Mouse (Mus musculus) CH12.LX (cell line): ENCODE measurements at regions not wholly inside any gene's neighbourhood (a gene's known extent, or its start where the extent isn't known, plus 50 kb on each side); places are given as distances from the start of the nearest gene placed in this dataset.

Source experiments
- DNase-seq: peaks from one replicate; pipeline ENCODE4 v3.0.0-alpha.2; 2013; ENCODE audit errors: extremely low read depth
- H3K27ac ChIP-seq: 2 replicates; pipeline ENCODE4 v1.5.1; 2012; ENCODE audit warnings: low read depth, mild to moderate bottlenecking, control low read depth, moderate library complexity; ENCODE audit not compliant: insufficient read depth
- H3K27me3 ChIP-seq: replicated peaks from 2 replicates; pipeline ENCODE3; 2012; ENCODE audit warnings: inconsistent platforms
- H3K36me3 ChIP-seq, 2 experiments: replicated peaks in 1 of 2; 2 replicates each; pipeline versions ENCODE3 to v1.6.1; 2012; ENCODE audit warnings: inconsistent platforms in 1 of 2, low read length in 1 of 2, mild to moderate bottlenecking in 1 of 2, mixed read lengths in 1 of 2, moderate library complexity in 1 of 2; ENCODE audit not compliant: control insufficient read depth in 1 of 2, insufficient read depth in 1 of 2
- H3K4me1 ChIP-seq, 2 experiments: 2 replicates each; pipeline ENCODE4 v1.6.1; 2012; ENCODE audit warnings: inconsistent platforms in 1 of 2, moderate library complexity in 1 of 2; ENCODE audit not compliant: insufficient read depth in 2 of 2, control insufficient read depth in 1 of 2
- H3K4me2 ChIP-seq: 2 replicates; pipeline ENCODE4 v1.6.1; 2012; ENCODE audit warnings: low read depth, mild to moderate bottlenecking, control low read depth; ENCODE audit not compliant: poor library complexity, insufficient read depth, severe bottlenecking
- H3K4me3 ChIP-seq, 3 experiments: fragments of 150-350 bp in 1 of 3; sonication (generic) in 1 of 3; replicated peaks in 1 of 3; 2 replicates each; pipeline versions ENCODE3 to v1.5.1; 2011 to 2012; ENCODE audit warnings: low read depth in 2 of 3, low read length in 2 of 3, mild to moderate bottlenecking in 2 of 3, moderate library complexity in 2 of 3, control low read depth in 1 of 3, improper control_type of control experiment in 1 of 3, inconsistent platforms in 1 of 3, mixed read lengths in 1 of 3; ENCODE audit not compliant: poor library complexity in 1 of 3
- H3K79me2 ChIP-seq: replicated peaks from 2 replicates; pipeline ENCODE4 v1.6.1; 2012; ENCODE audit warnings: mild to moderate bottlenecking, moderate library complexity; ENCODE audit not compliant: control insufficient read depth, poor library complexity, insufficient read depth, severe bottlenecking; ENCODE audit errors: extremely low read depth
- H3K9ac ChIP-seq: 2 replicates; pipeline ENCODE4 v1.6.1; 2012; ENCODE audit warnings: low read depth, mild to moderate bottlenecking, control low read depth, moderate library complexity; ENCODE audit not compliant: insufficient read depth
- H3K9me3 ChIP-seq: replicated peaks from 2 replicates; pipeline ENCODE3; 2012; ENCODE audit warnings: low read length, inconsistent platforms, mixed read lengths
- BHLHE40 ChIP-seq: IDR thresholded peaks from 2 replicates; pipeline ENCODE4 v1.6.1; 2011; ENCODE audit warnings: mild to moderate bottlenecking, low read depth, low read length, improper control_type of control experiment
- CHD1 ChIP-seq: IDR thresholded peaks from 2 replicates; pipeline ENCODE4 v1.6.1; 2012; ENCODE audit warnings: low read depth, low read length, improper control_type of control experiment, inconsistent platforms
- CTCF ChIP-seq, 2 experiments: IDR thresholded peaks in 1 of 2; conservative IDR thresholded peaks in 1 of 2; 2 replicates each; pipeline ENCODE4 v1.5.1; 2011 to 2012; ENCODE audit warnings: low read depth in 2 of 2, low read length in 2 of 2, improper control_type of control experiment in 1 of 2, inconsistent platforms in 1 of 2, mild to moderate bottlenecking in 1 of 2, moderate library complexity in 1 of 2
- E2F4 ChIP-seq: IDR thresholded peaks from 2 replicates; pipeline ENCODE4 v1.6.1; 2011; ENCODE audit warnings: low read depth, low read length, improper control_type of control experiment; ENCODE audit not compliant: insufficient replicate concordance
- ELF1 ChIP-seq: IDR thresholded peaks from 2 replicates; pipeline ENCODE4 v1.6.1; 2014; ENCODE audit warnings: low read depth, mild to moderate bottlenecking, inconsistent platforms, low read length, improper control_type of control experiment
- EP300 ChIP-seq: IDR thresholded peaks from 2 replicates; pipeline ENCODE4 v1.6.1; 2011; ENCODE audit warnings: low read length, improper control_type of control experiment
- HCFC1 ChIP-seq: IDR thresholded peaks from 2 replicates; pipeline ENCODE4 v1.6.1; 2012; ENCODE audit warnings: low read depth, mild to moderate bottlenecking, inconsistent platforms, low read length, improper control_type of control experiment
- IRF4 ChIP-seq: IDR thresholded peaks from 2 replicates; pipeline ENCODE4 v1.6.1; 2014; ENCODE audit warnings: low read depth, mild to moderate bottlenecking, inconsistent platforms, low read length, improper control_type of control experiment
- JUND ChIP-seq: conservative IDR thresholded peaks from 2 replicates; pipeline ENCODE4 v1.6.1; 2011; ENCODE audit warnings: low read depth, low read length, improper control_type of control experiment
- KAT2A ChIP-seq: IDR thresholded peaks from 2 replicates; pipeline ENCODE4 v1.6.1; 2012; ENCODE audit warnings: low read length, improper control_type of control experiment, inconsistent platforms; ENCODE audit not compliant: insufficient replicate concordance
- MAZ ChIP-seq: IDR thresholded peaks from 2 replicates; pipeline ENCODE4 v1.6.1; 2012; ENCODE audit warnings: low read depth, mild to moderate bottlenecking, inconsistent platforms, low read length, improper control_type of control experiment, moderate library complexity
- MYC ChIP-seq: IDR thresholded peaks from 2 replicates; pipeline ENCODE4 v1.6.1; 2011; ENCODE audit warnings: low read depth, mild to moderate bottlenecking, improper control_type of control experiment, low read length
- NRF1 ChIP-seq: IDR thresholded peaks from 2 replicates; pipeline ENCODE4 v1.6.1; 2014; ENCODE audit warnings: low read depth, mild to moderate bottlenecking, inconsistent platforms, low read length, improper control_type of control experiment, moderate library complexity
- POLR2A ChIP-seq: IDR thresholded peaks from 2 replicates; pipeline ENCODE4 v1.6.1; 2011; ENCODE audit warnings: low read depth, mild to moderate bottlenecking, improper control_type of control experiment, low read length
- POLR2AphosphoS2 ChIP-seq: IDR thresholded peaks from 2 replicates; pipeline ENCODE4 v1.6.1; 2011; ENCODE audit warnings: low read depth, low read length, improper control_type of control experiment
- RAD21 ChIP-seq: IDR thresholded peaks from 2 replicates; pipeline ENCODE4 v1.6.1; 2011; ENCODE audit warnings: low read depth, mild to moderate bottlenecking, low read length, improper control_type of control experiment, moderate library complexity
- RCOR1 ChIP-seq: conservative IDR thresholded peaks from 2 replicates; pipeline ENCODE4 v1.6.1; 2012; ENCODE audit warnings: low read depth, mild to moderate bottlenecking, inconsistent platforms, low read length, improper control_type of control experiment
- SIN3A ChIP-seq: IDR thresholded peaks from 2 replicates; pipeline ENCODE4 v1.6.1; 2012; ENCODE audit warnings: low read length, improper control_type of control experiment, inconsistent platforms
- SMC3 ChIP-seq: IDR thresholded peaks from 2 replicates; pipeline ENCODE4 v1.6.1; 2011; ENCODE audit warnings: low read depth, low read length, improper control_type of control experiment
- TBP ChIP-seq: conservative IDR thresholded peaks from 2 replicates; pipeline ENCODE4 v1.6.1; 2011; ENCODE audit warnings: low read depth, low read length, improper control_type of control experiment
- UBTF ChIP-seq: IDR thresholded peaks from 2 replicates; pipeline ENCODE4 v1.6.1; 2012; ENCODE audit warnings: low read depth, mild to moderate bottlenecking, inconsistent platforms, low read length, improper control_type of control experiment, moderate library complexity
- ZNF384 ChIP-seq: IDR thresholded peaks from 2 replicates; pipeline ENCODE4 v1.6.1; 2012; ENCODE audit warnings: low read depth, low read length, improper control_type of control experiment, inconsistent platforms
- dilution Hi-C: fragments of 300-500 bp; cut with MboI; formaldehyde crosslinking; loops from 2 replicates; pipeline ENCODE4 v1.14.3; 2020; ENCODE audit warnings: low sequenced_read_pairs; ENCODE audit not compliant: extremely low pct_unique_long_range_greater_than_20kb, extremely low pct_ligation_motif_present
- in situ Hi-C: fragments of 300-500 bp; cut with MboI; formaldehyde crosslinking; loops from 3 replicates; pipeline ENCODE4 v1.14.3; 2019; ENCODE audit warnings: low sequenced_read_pairs, low pct_ligation_motif_present, low pct_unique_long_range_greater_than_20kb, mixed read lengths

DNA sequence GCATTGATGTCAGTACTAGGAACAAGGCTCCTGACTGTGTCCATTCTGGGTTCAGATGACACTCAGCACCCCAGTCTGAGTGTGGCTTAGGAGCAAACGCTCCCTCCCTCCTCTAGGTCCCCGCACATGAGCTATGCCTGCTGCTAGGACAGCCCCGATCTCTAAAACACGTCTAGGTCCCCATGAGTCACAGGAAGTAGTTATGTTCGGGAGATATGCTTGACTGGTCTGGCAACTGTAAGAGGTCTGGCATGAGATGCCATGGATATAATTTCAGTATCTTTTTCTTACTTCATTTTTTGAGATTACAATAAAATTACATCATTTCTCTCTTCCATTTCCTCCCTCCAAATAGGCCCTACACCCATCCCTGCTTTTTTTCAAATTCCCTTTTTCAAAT, 792.1 kb downstream of the Kcnj2 start:
- DNase-seq = peak; percentile 54
- no peak overlapping the region for H3K9ac ChIP-seq
- no peaks in the 10 kb centered on the region for H3K9me3 ChIP-seq
- H3K36me3 ChIP-seq = no peaks in the 10 kb centered on the region
- TF ChIP-seq MYC (no peak), POLR2AphosphoS2 (no peak), SMC3 (no peak), BHLHE40 (no peak), JUND (no peak), KAT2A (no peak), CTCF (conservative IDR thresholded peaks at IDR 0.05 in 1 of 2, IDR thresholded peaks at IDR 0.05 in 1 of 2; ENCODE audit: low read depth in 2 of 2, low read length in 2 of 2) (no peak), CHD1 (no peak), POLR2A (no peak), UBTF (no peak)
- TF ChIP-seq, all 38 proteins: peak for 0
- Histone ChIP-seq H3K4me2 (no peak overlapping the region), H3K4me3 (no peak overlapping the region), H3K79me2 (no peaks in the 10 kb centered on the region), H3K27me3 (no peaks in the 10 kb centered on the region), H3K27ac (no peak overlapping the region), H3K4me1 (peaks cover 0 to 14% of the 10 kb centered on the region in 2 experiments; a peak in 2 of 4 replicates)
- dilution Hi-C loops (no loop called here), in situ Hi-C loops (no loop called here)

GRCm38 (mm10) chr11:111865143-111865542, 799.2 kb downstream of the Kcnj2 start:
- dilution Hi-C loops (no loop called here), in situ Hi-C loops (no loop called here)

DNA sequence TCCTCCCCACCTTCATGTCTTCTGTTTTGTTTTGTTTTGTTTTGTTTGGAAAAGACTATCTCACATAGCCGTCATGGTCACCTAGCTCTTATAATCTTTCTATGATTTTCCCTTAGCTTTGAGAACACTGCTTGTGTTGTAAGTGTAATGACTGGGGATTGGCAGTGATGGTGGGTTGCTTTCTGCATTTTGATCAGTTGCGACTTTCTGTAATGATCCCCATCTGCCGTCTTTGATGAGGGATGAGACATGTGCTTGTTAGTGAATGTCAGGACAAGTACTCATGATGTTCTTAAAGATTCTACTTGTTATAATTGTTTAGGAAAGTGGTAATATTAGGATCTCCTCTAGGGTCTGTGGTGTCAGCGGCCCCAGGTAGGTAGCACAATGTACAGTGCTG, 809.4 kb downstream of the Kcnj2 start:
- Histone ChIP-seq H3K79me2 (no peaks in the 10 kb centered on the region), H3K36me3 (no peaks in the 10 kb centered on the region), H3K27me3 (no peaks in the 10 kb centered on the region), H3K4me1 (no peaks in the 10 kb centered on the region), H3K9ac (no peak overlapping the region), H3K27ac (no peak overlapping the region), H3K9me3 (no peaks in the 10 kb centered on the region), H3K4me3 (no peak overlapping the region), H3K4me2 (no peak overlapping the region)
- dilution Hi-C loops = no loop called here
- DNase-seq = no peak
- TF ChIP-seq CTCF (conservative IDR thresholded peaks at IDR 0.05 in 1 of 2, IDR thresholded peaks at IDR 0.05 in 1 of 2; ENCODE audit: low read depth in 2 of 2, low read length in 2 of 2) = no peak
- TF ChIP-seq NRF1 = no peak
- TF ChIP-seq IRF4 = no peak
- in situ Hi-C loops = no loop called here

More at GRCm38 (mm10) chr11:111865143-111865542, 799.2 kb downstream of the Kcnj2 start:
- Histone ChIP-seq H3K36me3 (no peaks in the 10 kb centered on the region), H3K27ac (no peak overlapping the region), H3K4me3 (no peak overlapping the region), H3K27me3 (no peaks in the 10 kb centered on the region), H3K4me1 (no peaks in the 10 kb centered on the region), H3K4me2 (no peak overlapping the region), H3K79me2 (no peaks in the 10 kb centered on the region), H3K9me3 (no peaks in the 10 kb centered on the region), H3K9ac (no peak overlapping the region)
- TF ChIP-seq RCOR1 (no peak), SIN3A (no peak), ELF1 (no peak), ZNF384 (no peak), HCFC1 (no peak), TBP (no peak), RAD21 (no peak), POLR2AphosphoS2 (no peak), E2F4 (no peak), JUND (no peak), CTCF (conservative IDR thresholded peaks at IDR 0.05 in 1 of 2, IDR thresholded peaks at IDR 0.05 in 1 of 2; ENCODE audit: low read depth in 2 of 2, low read length in 2 of 2) (no peak), IRF4 (no peak), BHLHE40 (no peak), EP300 (no peak), MAZ (no peak)
- no peak for DNase-seq
